Mouse (Mus musculus) gastrocnemius, adult 2 months (tissue): ENCODE results near the gene Gm4491. TPM values are rescaled to one million over a fixed set of nuclear protein-coding genes. Genes with fewer than 3 reads are reported as not detected.
"Not testable (repeated sequence)": the region's sequence is repeated elsewhere in the genome, so short reads cannot be mapped to it uniquely, and the experiment has no call there.

Experiments used
- DNase-seq: peaks from one replicate; pipeline ENCODE4 v3.0.0; 2022
- H3K27ac ChIP-seq: fragments of 200-600 bp; 2 replicates; pipeline ENCODE4 v1.8.1; 2022; ENCODE audit warnings: mild to moderate bottlenecking
- H3K4me3 ChIP-seq: fragments of 200-600 bp; 2 replicates; pipeline ENCODE4 v1.8.1; 2022; ENCODE audit warnings: mild to moderate bottlenecking, moderate library complexity
- CTCF ChIP-seq: fragments of 200-600 bp; IDR thresholded peaks from 2 replicates; pipeline ENCODE4 v1.8.1; 2022; ENCODE audit warnings: antibody characterized with exemption, mild to moderate bottlenecking, moderate library complexity
- intact Hi-C: fragments of 180-260 bp; cut with DNase I; formaldehyde crosslinking; loops from one replicate; pipeline ENCODE4 v1.15.1; 2025
- total RNA-seq, 2 experiments: library from RNA; stranded (reverse); gene quantifications; 2 replicates each; pipeline ENCODE4 v1.2.3; 2021

The Gm4491 gene
- total RNA-seq, 2 experiments from 2014 or later: not detected

DNA sequence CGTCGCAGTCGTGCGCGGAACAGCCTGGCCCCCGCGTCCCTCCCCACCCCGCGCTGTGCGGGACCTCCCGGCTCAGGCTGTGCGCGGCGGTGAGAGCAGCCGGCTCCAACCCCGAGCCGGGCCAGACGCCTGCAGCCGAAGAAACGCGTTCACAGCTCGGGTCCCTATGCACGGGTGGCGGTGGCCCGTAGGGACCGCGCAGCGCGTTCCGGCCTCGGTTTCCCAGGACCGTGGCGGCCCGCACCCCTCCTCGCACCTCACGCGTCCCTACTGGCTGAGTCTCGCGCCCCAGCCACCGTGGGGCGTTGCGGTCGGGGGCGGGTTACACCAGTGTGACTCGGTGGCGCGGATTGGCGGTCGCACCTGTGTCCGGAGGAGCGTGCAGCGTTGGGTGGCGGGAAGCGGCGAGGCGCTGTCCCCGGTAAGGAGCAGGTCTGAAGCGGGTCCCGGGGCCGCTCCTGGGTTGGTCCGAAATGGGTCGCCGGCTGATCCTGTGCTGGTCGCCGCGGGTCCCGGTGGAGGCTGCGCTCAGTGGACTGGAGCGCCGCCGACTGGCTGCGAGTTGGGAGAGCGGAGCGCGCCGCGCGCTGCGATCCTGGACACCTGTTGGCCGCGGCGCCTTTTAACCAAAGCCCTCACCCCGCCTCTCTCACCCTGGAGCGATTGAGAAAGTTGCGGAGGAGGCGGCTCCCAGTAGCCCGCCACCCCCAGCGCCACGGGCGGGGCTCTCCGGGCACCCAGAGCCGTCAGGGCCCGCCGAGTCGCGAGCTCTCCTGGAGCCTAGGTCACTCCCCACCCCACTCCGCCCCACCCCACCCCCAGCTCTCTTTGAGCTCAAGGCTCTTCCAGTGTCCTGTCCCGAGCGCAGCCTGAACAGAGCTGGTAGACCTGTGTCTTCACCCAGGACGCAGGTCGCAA is 11.3 kb downstream of the Gm4491 start, which contains the start of gene Gjb2:
Gene Gjb2, minus strand, starts transcription at position 597 of the 918 bp plus-strand sequence.
- Histone ChIP-seq H3K4me3 (peak within 1 kb of the TSS; percentile 79), H3K27ac (no peak within 1 kb of the TSS)
- intact Hi-C loops: no loop called here
- TF ChIP-seq CTCF: peak; percentile 23; the same call in 1 of the 2 replicates
- DNase-seq: peak; percentile 55

DNA sequence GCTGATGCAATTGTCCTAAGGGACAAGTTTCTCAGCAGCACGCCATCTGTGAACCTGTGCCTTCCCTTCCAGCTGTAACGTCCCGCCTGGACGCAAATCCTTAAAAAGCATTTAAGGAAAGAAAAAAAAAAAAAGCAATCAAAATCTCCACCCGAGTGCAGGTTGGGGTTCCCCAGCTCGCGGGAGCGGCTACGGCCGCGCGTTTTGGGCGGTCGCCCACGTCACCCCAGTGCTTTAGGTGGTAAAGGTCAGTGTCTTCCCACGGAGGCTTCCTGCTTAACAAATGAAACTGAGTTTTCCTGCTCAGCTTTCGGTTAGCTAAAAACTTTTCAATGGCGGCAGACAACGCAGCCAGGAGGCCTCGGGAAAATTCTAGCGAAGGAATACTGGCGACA is 12.0 kb downstream of the Gm4491 start:
- TF ChIP-seq CTCF: no peak
- no peak overlapping the region for H3K27ac ChIP-seq
- intact Hi-C loops: no loop called here
- DNase-seq: no peak
- peak overlapping the region; percentile 79 for H3K4me3 ChIP-seq

DNA sequence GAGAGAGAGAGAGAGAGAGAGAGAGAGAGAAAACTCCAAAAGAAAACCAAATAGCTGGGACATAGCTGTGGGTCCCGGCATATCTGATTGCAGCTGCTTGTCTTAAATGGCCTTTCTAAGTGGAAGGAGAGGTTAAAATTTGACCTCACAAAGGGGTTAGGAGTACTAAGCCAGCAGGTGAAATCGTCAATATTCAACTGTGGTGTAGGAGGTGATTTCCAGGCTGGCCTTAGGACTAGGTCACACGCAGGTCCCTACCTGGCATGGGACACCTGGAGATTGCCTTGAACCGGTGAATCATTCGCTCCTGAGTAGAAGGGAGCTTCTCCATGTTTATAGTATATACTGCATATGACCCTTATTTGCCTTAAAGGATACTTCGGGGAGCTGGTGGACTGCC is 12.6 kb downstream of the Gm4491 start:
- no peak for DNase-seq
- intact Hi-C loops: no loop called here
- H3K27ac ChIP-seq: no peak overlapping the region
- peak overlapping the region; percentile 79; the same call in 1 of the 2 replicates for H3K4me3 ChIP-seq
- TF ChIP-seq CTCF: no peak

DNA sequence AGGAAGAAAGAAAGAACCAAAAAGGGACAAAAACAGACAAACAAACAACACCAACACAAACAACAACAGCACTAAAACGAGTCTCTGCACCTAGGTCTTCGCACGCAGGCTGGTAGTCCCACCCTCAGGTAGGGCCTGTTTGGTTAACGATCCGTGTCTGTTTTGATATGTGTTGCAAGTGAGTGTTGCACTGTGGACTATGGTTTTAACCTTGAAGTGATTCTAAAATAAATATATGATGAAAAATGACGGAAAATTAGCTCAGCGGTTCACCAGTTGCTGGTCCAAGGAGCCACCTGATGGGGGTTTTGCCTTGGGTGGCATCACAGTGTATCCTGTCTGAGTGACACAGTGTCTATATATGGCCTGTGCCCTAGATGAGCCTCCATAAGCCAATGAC is 14.1 kb downstream of the Gm4491 start:
- TF ChIP-seq CTCF: no peak
- intact Hi-C loops: no loop called here
- DNase-seq: no peak
- no peak overlapping the region for H3K27ac ChIP-seq
- no peak overlapping the region for H3K4me3 ChIP-seq

DNA sequence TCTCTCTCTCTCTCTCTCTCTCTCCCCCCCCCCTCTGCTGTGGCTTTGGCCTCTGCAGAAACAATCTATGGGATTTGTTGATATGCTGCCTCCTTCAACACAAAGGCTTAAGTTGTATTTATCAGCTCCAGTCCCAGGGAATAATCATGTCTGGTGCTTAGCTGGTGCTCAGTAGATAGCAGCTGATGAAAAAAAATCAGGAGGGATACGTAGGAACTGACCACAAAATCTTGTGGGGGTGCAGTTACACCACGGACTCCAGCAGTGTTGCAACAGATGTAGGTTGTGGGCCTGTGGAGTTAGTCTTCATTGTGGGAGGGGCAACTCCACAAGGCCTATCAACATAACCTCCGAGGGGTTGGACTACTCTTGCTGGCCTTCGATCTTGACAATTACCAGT is 19.8 kb downstream of the Gm4491 start:
- TF ChIP-seq CTCF: no peak
- DNase-seq: no peak
- intact Hi-C loops: no loop called here
- H3K27ac ChIP-seq: no peak overlapping the region
- H3K4me3 ChIP-seq: no peak overlapping the region

DNA sequence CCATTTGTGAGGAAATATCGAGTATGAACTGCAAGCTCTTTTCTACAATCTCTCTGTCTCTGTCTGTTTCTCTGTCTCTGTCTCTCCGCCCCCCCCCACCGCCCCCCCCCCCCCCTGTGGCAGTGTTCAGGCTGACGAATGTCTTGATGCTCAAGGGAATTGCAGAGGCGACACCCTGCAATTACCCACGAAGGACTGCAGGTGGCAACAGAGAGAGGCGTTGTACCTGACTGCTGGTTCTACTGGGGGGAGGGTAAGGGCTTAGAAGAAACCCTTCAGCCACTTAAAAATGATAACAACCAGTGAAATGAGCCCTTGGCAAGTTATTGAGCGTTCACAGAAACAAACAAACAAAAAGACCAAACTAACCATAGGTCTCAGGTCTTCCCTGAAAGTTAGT is 22.7 kb downstream of the Gm4491 start:
- peak; percentile 63 for TF ChIP-seq CTCF
- intact Hi-C loops: loop anchor here (5.0 kb wide), 1 partner anchor 269 kb away; no protein-coding TSS in a partner anchor
- Histone ChIP-seq H3K27ac (no peak overlapping the region), H3K4me3 (no peak overlapping the region)
- DNase-seq: no peak

DNA sequence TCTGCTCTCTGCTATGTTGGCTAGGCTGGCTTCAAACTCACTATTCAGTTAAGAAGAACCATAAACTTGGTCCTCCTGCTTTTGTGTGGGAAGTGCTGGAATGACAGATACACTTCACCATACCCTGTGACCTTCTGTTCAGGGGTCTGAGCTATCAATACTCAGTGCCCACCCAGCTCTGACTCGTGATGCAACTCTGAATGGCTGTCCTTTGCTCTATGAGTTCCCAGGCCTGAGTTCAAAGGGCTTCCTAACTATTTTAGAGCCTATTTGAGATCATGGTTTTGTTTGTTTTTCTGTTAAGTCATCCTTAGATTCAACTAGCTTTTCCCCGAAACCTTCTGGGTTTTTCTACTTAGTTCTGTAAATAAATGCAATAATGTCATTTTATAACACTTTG is 25.7 kb downstream of the Gm4491 start:
- intact Hi-C loops: loop anchor here (5.0 kb wide), 1 partner anchor 272 kb away; no protein-coding TSS in a partner anchor
- DNase-seq: no peak
- no peak overlapping the region for H3K27ac ChIP-seq
- TF ChIP-seq CTCF: no peak
- no peak overlapping the region for H3K4me3 ChIP-seq

DNA sequence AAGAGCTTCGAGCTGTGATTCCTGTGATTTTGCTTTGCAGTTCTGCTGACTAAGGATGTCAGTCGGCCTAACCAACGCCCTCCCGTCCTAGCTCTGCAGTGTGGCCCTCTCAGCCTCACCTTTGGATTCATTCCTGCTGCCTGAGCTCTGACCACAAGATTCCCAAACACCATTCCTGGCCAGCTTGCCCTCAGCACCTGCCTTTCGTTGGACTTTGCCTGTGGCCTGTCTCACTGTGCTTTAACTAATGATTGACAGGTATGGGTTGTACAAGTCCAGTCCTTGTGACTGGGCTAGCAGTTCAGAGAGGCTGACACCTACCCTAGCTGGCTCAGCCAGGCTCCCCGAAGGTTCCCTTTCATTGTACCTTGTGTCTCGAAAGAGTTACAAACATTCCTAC is 26.6 kb downstream of the Gm4491 start:
- Histone ChIP-seq H3K27ac (no peak overlapping the region), H3K4me3 (no peak overlapping the region)
- no peak for DNase-seq
- no peak for TF ChIP-seq CTCF
- intact Hi-C loops: no loop called here

DNA sequence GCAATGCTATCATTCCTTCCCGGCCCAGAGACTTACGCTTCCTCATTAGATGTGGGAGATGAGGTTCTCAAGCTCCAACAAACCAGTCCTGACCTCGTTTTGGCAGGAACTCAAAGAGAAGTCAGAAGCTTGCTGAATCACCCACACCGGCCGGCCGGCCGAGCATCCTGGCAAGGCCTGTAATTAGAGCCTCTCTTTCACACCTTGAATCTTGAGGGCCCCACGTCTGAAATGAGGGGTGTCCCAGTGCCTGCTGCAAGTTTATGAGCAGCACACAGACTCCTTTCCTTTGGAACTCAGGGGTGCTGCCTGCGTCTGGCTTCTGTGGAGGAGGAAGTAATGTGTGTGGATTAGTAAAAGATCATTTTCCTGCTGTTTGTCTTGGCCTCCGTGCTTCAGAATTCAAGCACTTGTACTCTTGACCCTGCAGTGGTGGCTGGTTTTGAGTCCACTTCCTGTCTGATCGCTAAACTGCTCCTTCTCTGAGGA is 31.5 kb downstream of the Gm4491 start:
- no peak for TF ChIP-seq CTCF
- no peak for DNase-seq
- Histone ChIP-seq H3K27ac (no peak overlapping the region), H3K4me3 (no peak overlapping the region)
- intact Hi-C loops: no loop called here

DNA sequence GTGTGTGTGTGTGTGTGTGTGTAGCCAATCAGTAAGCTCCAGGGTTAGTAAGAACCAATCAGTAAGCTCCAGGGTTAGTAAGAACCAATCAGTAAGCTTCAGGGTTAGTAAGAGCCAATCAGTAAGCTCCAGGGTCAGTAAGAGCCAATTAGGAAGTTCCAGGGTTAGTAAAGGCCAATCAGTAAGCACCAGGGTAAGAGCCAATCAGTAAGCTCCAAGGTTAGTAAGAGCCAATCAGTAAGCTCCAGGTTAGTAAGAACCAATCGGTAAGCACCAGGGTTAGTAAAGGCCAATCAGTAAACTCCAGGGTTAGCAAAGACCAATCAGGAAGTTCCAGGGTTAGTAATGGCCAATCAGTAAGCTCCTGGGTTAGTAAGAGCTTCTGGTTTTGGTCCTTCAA is 32.8 kb downstream of the Gm4491 start:
- DNase-seq: no peak
- intact Hi-C loops: no loop called here
- Histone ChIP-seq H3K4me3 (no peak overlapping the region), H3K27ac (no peak overlapping the region)
- TF ChIP-seq CTCF: no peak

DNA sequence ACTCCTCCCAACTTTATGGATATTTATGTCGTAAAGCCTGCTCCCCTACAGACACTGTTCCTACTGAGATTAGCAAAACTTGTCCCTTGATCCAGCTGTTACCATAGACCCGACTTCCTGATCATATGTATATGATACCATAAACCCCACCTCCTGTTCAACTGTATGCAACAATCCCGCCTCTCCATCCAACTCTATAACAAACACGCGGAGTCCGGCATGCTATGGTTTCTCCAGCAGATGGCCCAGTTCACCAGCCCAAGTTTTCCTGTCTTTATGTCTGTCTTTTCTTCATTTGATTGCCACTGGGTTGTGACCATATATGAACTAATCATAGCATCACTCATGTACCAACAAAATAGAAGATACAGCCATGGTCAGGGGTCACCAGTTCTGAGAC is 40.1 kb downstream of the Gm4491 start:
- Histone ChIP-seq H3K4me3 (no peak overlapping the region), H3K27ac (no peak overlapping the region)
- no peak for DNase-seq
- TF ChIP-seq CTCF: no peak
- intact Hi-C loops: no loop called here

DNA sequence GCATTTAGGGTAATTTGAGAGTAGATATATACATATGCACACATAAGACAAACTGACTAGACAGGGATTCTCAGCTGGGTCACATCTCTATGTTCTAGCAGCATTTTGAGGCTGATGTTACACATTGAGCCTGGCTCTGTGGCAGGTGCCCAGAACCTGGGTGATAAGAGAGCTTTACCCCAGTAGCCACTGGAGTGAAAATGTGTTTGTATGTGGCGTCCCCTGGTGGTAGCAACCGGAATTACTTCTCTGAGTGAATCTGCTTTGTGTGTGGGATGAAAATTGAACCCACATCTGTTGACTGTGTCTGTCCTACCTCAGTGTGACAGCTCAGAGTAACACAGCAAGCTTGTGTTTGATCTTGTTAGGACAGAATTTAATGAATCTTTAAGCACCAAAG is 45.8 kb downstream of the Gm4491 start:
- not testable (repeated sequence) for H3K4me3 ChIP-seq, H3K27ac ChIP-seq
- peak; percentile 37 for DNase-seq
- TF ChIP-seq CTCF: peak; percentile 64
- intact Hi-C loops: loop anchor here (10.0 kb wide), 1 partner anchor 695 kb away; no protein-coding TSS in a partner anchor

DNA sequence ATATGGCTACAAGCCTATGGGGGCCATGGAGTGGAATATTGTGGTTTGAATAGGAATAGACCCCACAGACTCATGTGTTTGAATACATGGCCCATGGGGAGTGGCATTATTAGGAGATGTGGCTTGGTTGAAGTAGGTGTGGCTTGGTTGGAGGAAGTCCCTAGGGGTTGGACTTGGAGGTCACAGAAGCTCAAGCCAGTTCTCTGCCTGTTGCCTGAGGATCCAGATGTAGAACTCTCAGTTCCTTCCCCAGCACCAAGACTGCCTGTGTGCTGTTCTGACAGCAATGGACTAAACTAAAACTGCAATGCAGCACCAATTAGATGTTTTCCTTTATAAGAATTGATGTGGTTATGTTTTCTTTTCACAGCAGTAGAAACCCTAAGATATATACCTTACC is 49.6 kb downstream of the Gm4491 start:
- TF ChIP-seq CTCF: no peak
- intact Hi-C loops: loop anchor here (10.0 kb wide), 1 partner anchor 691 kb away; no protein-coding TSS in a partner anchor
- Histone ChIP-seq H3K27ac (no peak overlapping the region), H3K4me3 (no peak overlapping the region)
- no peak for DNase-seq

Other genes with a start within 250 kb of the Gm4491 start
- gene Zmym2, start 229.2 kb downstream of the Gm4491 start, total RNA-seq: 10 to 100 TPM; 35.2 to 36.8 TPM
- gene Gja3, start 57.8 kb downstream of the Gm4491 start, total RNA-seq: under 1 TPM; 0.25 to 0.54 TPM
- gene Gjb2, start 11.2 kb downstream of the Gm4491 start, total RNA-seq: under 1 TPM in 1 of 2 experiments, not detected in 1; 0.28 TPM
- gene Gjb6, start 17.7 kb upstream of the Gm4491 start, total RNA-seq: not detected